Mouse (Mus musculus) brain, adult 2 months (tissue): ENCODE measurements at regions not wholly inside any gene's neighbourhood (a gene's known extent, or its start where the extent isn't known, plus 50 kb on each side); places are given as distances from the start of the nearest gene placed in this dataset.

Source experiments
- DNase-seq: peaks from one replicate; pipeline ENCODE4 v3.0.0; 2011; ENCODE audit warnings: low read depth, low spot score

DNA sequence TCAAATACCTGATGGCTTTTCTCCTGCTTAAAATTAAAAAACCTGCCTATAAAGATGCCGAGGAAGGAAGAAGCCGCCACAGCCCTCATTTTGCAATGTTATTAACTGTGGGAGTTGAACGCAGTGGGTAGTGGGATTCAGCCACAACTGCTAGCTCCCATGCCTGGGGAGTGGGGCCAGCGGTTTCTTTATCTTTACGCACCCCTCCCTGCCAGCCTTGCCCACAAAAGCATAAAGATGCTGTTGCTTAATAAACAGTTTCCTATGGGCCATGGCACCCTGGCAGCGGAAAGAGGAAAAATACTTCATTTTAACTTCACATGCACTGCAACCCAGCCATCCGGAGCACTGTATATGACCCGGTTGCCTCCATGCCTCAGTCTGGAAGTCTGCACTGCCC is 389.2 kb downstream of the H2al1j start:
- no peak for DNase-seq

GRCm38 (mm10) chrX:11718778-11719177 is 391.2 kb downstream of the H2al1j start:
- no peak for DNase-seq

DNA sequence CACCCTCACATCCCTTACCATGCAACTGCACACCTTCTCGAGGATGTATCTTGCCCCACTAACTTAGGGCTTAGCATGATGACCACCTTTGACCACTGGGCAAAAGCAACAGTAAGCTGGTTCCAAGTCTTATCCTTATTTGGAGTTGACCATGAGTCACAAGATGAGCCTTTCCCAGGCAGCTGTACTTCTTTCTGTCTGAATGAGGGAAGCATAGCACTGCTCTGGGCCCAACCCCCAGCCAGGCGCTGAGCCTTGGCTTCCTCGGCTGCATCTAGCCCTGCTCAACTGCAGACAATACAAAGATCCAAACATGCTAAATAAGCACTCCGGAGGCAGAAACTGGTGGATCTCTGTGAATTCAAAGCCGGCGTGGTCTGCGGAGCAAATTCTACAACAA is 392.9 kb downstream of the H2al1j start:
- DNase-seq: peak; percentile 28

GRCm38 (mm10) chrX:11722730-11723129 is 395.1 kb downstream of the H2al1j start:
- no peak for DNase-seq

DNA sequence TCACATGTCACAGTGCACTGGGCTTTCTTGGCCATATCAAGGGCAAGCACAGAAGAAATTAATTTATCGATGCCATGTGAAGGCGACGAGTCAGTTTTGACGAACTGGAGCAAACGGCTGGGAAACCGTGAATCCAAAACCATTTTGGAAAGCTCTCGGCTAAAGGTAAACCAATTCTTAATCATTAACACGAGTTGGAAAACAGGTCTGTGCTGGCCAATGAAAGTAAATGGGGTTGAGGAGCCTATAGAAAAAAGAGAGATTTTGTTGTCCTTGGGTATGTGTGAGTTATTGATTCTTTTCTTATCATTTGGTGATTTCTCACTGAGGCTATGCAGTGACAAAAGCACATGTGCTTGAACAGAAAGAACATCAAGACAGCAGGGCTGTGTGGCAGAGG is 397.1 kb downstream of the H2al1j start:
- no peak for DNase-seq

- DNase-seq: no peak
These were observed 399.1 kb downstream of the H2al1j start for GRCm38 (mm10) chrX:11726524-11727231.

DNA sequence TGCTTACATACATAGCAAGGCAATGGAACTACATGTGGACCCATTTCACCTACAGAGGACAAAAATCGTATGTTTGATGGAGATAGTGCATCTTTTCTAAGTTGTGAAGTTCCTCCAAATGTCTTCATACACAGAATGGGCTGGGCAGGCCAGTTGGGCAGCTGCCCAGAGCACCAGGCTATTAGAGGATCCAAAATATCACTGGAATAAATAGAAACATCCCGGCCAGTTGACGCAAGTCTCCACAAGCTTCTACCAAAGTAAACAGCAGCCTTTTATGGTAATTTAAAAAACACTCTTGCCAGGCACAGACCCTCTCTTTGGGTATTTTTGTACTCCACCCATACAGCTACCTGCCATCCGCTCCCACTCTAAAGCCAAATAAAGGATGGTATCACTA is 400.9 kb downstream of the H2al1j start:
- no peak for DNase-seq

GRCm38 (mm10) chrX:11729992-11730391 is 402.4 kb downstream of the H2al1j start:
- DNase-seq: no peak

- DNase-seq: no peak
These were observed 404.7 kb downstream of the H2al1j start for GRCm38 (mm10) chrX:11732371-11732770.

GRCm38 (mm10) chrX:11734505-11735435 is 407.1 kb downstream of the H2al1j start:
- DNase-seq: no peak

DNA sequence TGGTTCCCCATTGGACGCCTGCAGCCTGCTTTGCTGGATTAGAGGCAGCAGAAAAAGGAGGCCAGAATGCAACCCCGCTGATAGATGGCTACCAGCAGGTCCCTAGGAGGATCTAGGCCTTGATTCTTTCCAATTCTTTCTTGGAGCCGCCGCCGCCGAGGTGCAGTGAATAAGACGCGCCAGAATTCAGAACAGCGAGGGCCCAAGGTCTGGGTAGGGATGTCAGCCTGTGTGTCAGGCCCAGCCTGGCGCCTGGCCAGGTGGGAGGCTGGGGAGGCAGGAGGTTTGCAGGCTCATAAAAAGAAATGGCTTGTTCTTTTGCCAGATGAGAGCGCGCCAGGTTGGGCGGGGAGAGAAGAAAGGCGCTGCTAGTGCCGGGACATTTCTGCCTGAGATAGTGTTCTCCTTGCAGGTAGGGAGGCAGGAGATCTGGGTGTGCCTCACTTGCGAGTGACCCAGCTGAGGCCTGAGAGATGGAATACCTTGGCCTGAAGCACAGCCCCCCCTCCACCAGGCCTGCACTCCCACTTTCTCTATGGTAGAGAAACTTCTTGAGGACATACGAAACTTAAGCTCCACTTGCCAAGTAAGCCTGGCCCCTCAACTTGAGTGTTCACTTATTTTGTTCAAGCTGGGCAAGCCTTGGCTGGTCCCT is 408.0 kb downstream of the H2al1j start:
- DNase-seq: peak; percentile 70

- no peak for DNase-seq
These were observed 408.9 kb downstream of the H2al1j start for GRCm38 (mm10) chrX:11736481-11736880.

DNA sequence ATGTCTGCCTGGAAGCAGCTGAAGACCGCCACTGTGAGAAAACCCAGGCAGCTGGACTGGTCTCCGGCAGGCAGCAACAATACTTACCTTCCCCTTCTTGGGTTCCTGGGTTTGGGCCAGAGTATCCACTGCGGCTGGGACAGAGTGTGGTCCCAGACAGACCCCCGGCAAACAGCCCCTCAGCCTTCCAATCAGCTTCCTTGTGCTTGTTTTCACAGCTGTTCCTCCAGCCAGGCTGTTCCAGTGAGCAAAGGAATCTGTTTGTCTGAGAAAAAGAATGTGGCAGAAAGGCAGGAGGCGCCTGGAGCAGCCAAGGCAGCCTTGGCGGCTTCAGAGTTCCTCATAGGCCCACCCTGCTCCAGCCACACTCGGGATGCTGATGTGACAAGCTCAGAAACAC is 411.9 kb downstream of the H2al1j start:
- no peak for DNase-seq

DNA sequence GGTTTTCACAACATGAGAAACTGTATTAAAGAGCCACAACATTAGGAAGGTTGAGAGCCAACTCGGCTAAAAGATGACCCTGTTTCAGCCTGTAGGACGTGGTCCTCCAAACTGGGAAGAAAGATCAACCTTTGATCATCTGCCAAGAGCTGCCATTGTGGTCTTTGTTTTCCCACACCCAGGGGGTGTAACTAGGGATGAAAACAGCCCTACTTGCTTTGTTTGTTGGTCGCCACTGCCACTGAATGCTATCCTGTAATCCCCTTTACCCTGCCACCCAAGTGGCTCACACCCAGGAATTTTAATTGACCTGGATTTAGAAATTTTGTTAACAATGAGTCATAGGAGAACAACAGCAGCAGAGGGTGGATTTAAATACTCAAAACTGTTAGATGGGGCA is 414.2 kb downstream of the Bcor start:
- DNase-seq: peak; percentile 15

DNA sequence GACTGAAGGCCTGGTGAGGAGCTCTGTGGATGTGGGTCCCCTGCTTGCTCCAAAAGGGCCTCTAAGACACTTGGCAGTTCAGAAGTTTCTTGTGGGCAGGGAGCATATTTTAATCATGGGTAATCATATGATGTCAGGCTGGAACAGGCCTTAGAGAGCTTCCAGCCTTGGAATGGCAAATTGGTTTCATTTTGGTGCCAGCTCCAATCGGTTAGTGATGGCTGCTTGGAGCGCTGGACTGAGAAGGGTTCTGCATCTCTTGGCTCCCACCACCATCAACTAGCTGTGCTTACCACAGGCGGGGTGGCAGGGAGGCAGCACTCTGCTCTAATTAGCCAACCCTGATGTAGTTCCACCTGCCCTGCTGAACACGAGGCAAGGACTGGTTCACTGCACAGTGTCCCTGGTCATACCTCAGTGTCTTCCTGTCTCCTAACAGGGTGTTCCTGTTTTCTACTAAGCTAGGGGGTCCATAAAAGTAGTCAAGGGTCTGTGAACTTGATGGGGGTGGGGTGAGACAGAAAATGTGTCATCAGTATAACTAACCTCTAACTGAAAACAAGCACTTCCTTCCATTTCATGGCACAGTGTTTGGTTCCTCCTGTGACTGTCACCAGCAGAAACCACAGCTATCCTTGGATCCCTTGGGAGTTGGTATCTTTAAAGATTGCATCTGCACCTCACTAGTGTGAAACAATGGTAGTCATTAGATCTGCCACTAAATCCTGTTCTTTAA is 412.6 kb downstream of the Bcor start:
- no peak for DNase-seq

GRCm38 (mm10) chrX:11748278-11748677 is 411.9 kb downstream of the Bcor start:
- peak; percentile 67 for DNase-seq

GRCm38 (mm10) chrX:11752513-11752912 is 407.6 kb downstream of the Bcor start:
- DNase-seq: no peak

GRCm38 (mm10) chrX:11752973-11753590 is 407.1 kb downstream of the Bcor start:
- peak; percentile 47 for DNase-seq

DNA sequence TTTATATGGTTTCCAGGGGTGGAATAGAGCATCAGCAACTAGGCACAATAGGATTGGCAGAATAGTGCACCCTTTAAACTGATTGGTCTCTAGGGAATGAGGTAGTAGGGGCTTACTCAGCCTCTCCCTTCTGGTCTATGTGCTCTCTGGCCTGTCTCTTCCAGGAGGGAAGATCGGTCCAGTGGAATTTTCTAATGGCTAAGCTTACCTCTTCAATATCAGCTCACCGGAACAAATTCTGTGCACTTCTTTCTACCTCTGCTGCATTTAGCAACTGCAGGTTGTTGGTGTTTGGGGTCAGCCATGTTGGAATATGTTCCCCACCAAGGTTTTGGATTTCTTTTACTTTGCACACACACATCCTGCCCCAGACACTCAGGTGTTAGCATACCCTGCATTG is 405.1 kb downstream of the Bcor start:
- no peak for DNase-seq

- peak; percentile 70 for DNase-seq
These were observed 396.6 kb downstream of the Bcor start for GRCm38 (mm10) chrX:11763351-11764082.
